Mouse (Mus musculus) spleen, embryonic (tissue): ENCODE data around the gene Ccdc85b.

Source experiments
- CTCF ChIA-PET: fragments of 350-600 bp; sonication (Branson Sonifier 250); formaldehyde crosslinking; loops from one replicate; lab custom pipeline; 2022; lab: Charles Lee

Ccdc85b gene

DNA sequence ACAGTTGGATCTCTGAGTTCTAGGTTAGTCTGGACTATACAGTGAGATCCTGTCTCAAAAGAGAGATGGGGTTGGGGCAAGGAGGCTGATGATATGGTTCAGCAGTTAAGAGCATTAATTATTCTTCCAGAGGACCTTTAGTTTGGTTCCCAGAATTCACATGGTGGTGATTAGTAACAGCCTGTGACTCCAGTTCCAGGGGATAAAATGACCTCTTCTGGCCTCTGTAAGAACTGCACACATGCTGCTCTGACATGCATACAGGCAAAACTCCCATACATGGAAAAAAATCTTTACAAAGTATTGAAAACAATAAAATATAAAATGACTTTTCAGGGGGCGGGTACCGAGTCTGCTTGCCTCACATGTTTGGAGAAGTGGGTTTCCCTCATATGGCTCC lies 29.6 kb downstream of the Ccdc85b start:
- CTCF ChIA-PET: interaction anchor here (0.7 kb wide), 1 partner anchor 549 kb away, joined by 8 read pairs; no protein-coding TSS in a partner anchor

DNA sequence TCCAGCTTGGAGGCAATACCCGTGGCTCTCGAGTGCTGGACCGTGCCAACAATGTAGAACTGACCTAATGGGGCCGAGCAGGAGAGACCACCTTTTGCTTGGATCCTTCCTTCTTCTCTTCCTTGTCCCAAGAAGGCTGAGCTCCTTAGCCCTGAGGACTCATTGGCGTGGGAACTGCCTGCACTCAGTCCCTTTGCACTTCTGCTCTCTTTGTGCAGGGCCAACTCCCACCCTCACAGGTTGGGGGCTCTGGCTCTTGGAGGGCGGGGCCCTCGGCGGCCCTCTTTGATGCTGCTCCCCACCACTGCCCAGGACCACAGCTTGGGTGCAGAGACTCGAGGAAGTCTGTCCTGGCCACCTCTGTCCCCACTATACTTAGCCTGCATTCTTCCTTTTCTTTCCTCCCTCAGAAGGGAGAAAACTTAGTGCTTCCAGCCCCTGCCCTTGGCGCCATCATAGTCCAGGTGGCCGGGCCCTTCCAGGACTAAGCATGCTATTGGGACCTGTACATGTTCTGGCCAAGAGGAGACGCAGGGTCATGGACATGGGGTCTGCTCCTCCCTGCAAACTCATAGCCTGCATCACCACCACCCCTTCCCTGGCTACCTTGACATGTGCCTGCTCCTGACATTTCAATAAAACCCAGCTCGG lies 30.9 kb downstream of the Ccdc85b start:
- CTCF ChIA-PET: interaction anchor here (0.6 kb wide), 1 partner anchor 318 kb away, joined by 3 read pairs; no protein-coding TSS in a partner anchor

DNA sequence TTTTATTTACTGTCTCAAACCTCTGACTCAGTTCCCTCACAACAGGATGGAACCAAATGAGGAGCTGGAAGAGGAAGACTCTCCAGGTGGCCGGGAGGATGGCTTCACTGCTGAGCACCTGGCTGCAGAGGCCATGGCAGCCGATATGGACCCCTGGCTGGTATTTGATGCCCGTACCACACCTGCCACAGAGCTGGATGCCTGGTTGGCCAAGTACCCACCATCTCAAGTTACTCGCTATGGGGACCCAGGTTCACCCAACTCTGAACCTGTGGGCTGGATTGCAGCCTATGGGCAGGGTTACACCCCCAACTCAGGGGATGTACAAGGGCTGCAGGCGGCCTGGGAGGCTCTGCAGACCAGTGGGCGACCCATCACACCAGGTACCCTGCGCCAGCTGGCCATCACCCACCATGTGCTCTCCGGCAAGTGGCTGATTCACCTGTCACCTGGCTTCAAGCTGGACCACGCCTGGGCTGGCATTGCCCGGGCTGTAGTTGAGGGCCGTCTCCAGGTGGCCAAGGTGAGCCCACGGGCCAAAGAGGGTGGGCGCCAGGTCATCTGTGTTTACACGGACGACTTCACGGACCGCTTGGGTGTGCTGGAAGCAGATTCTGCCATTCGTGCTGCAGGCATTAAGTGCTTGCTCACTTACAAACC lies 31.7 kb downstream of the Ccdc85b start:
- CTCF ChIA-PET: no interaction called here

GRCm38 (mm10) chr19:5424782-5425741 lies 32.6 kb downstream of the Ccdc85b start, which contains the start of the genes Drap1 and AI837181:
TSS of gene Drap1 (minus strand) at chr19:5424979.
TSS of gene AI837181 (plus strand) at chr19:5425144.
- CTCF ChIA-PET: interaction anchor here (0.5 to 1.3 kb wide), 3 partner anchors 18 to 83 kb away, joined by 3 to 5 read pairs (median 4); no protein-coding TSS in a partner anchor

DNA sequence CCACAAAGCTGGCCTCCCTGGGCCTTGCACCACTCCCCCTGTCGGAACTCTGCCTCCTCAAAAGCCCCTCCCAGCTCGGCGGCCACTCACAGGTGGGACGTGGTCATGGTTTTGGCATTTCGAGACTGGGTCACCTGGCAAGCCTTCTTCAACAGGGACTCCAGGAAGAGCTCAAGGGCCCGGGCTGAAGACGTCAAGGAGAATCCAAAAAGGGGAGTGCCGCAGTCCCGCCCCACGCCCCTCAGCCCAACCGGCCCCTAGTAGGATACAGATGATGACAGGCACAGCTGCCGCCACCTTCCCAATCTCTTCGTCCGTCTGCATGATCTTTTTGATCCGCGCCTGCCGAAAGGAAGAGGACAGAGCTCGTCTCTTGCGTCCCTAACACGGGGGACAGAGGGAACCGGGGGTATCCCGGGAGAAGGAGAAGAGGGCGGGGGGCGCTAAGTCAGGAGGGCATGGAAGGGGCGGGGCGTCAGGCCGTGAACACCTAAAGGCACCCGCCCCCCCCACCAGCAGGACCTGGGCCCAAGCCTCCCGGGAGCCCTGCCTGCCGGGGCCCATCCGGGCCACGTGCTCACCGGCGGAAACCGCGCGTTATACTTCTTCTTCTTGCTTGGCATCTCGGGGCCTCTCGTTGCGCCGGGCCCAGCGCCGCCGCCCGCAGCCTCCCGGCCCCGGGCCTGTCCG lies 33.5 kb downstream of the Ccdc85b start:
- CTCF ChIA-PET: interaction anchor here (0.6 to 1.3 kb wide), 3 partner anchors 17 to 27 kb away, joined by 3 to 6 read pairs (median 5); no protein-coding TSS in a partner anchor

GRCm38 (mm10) chr19:5423561-5423960 lies 34.1 kb downstream of the Ccdc85b start:
- CTCF ChIA-PET: interaction anchor here (1.3 kb wide), 1 partner anchor 16 kb away, joined by 5 read pairs; no protein-coding TSS in a partner anchor

GRCm38 (mm10) chr19:5422895-5423443 lies 34.7 kb downstream of the Ccdc85b start:
- CTCF ChIA-PET: no interaction called here

- CTCF ChIA-PET: interaction anchor here (1.0 kb wide), 1 partner anchor 13 kb away, joined by 3 read pairs; no protein-coding TSS in a partner anchor
Observed at GRCm38 (mm10) chr19:5422267-5422666, 35.4 kb downstream of the Ccdc85b start.

DNA sequence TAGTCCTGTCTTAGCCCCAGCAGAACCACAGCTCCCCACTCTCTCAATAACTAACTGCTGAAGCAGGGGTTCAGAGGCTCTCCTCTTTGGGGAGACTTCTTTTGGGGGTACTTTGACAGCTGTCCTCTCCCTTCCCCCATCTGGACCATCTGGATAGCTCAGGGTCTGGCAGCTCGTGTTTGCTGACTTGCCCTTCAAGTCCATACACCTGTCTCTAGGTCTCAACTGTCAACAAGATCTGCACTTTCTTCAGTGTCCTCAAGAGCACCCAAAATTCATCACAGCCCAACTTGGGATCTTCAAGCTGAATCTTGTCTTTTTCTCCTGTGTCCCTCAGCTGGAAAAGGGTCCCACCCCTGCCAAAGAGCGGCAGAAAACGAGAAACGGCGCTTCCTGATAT lies 35.9 kb downstream of the Ccdc85b start:
- CTCF ChIA-PET: interaction anchor here (1.0 kb wide), 1 partner anchor 13 kb away, joined by 3 read pairs; no protein-coding TSS in a partner anchor

GRCm38 (mm10) chr19:5420579-5420978 lies 37.1 kb downstream of the Ccdc85b start:
- CTCF ChIA-PET: no interaction called here

GRCm38 (mm10) chr19:5419630-5420029 lies 38.1 kb downstream of the Ccdc85b start:
- CTCF ChIA-PET: no interaction called here

- CTCF ChIA-PET: no interaction called here
Observed at GRCm38 (mm10) chr19:5418750-5419466, 38.8 kb downstream of the Ccdc85b start.

- CTCF ChIA-PET: no interaction called here
Observed at GRCm38 (mm10) chr19:5414534-5414957, 43.1 kb downstream of the Ccdc85b start.

- CTCF ChIA-PET: no interaction called here
Observed at GRCm38 (mm10) chr19:5413840-5414239, 43.9 kb downstream of the Ccdc85b start.

- CTCF ChIA-PET: no interaction called here
Observed at GRCm38 (mm10) chr19:5411961-5412360, 45.7 kb downstream of the Ccdc85b start.

GRCm38 (mm10) chr19:5410641-5411040 lies 47.1 kb downstream of the Ccdc85b start:
- CTCF ChIA-PET: no interaction called here

- CTCF ChIA-PET: interaction anchor here (1.0 kb wide), 1 partner anchor 13 kb away, joined by 3 read pairs; no protein-coding TSS in a partner anchor
Observed at GRCm38 (mm10) chr19:5409068-5409467, 48.6 kb downstream of the Ccdc85b start.

- CTCF ChIA-PET: interaction anchor here (1.0 to 1.3 kb wide), 2 partner anchors 13 to 16 kb away, joined by 3 to 5 read pairs; partner anchors contain the start of gene Drap1
Observed at GRCm38 (mm10) chr19:5408057-5409001, 49.4 kb downstream of the Ccdc85b start.
